Mouse (Mus musculus): ENCODE results near the gene Polr3gl. TPM values are rescaled to one million over a fixed set of nuclear protein-coding genes. Genes with fewer than 3 reads are reported as not detected.
A peak's percentile ranks its signal among the peaks of the same experiment; 100 is the strongest.

Gene Polr3gl
- polyA plus RNA-seq, 1 experiment from 2014 or later: 42.8 TPM

GRCm38 (mm10) chr3:96548824-96549223, 45.2 kb downstream of the Polr3gl start:
- no peaks in the 10 kb centered on the region for H3K9me3 ChIP-seq
- ATAC-seq (ENCODE audit: low read depth): no peak
- no peak overlapping the region for H3K4me3 ChIP-seq
- H3K9ac ChIP-seq: no peak overlapping the region
- H3K4me1 ChIP-seq (replicated peaks): peaks cover 4% of the 10 kb centered on the region
- no peaks in the 10 kb centered on the region for H3K36me3 ChIP-seq
- H3K27ac ChIP-seq (replicated peaks): no peak overlapping the region
- H3K4me2 ChIP-seq: no peak overlapping the region
- 0 out of 2 replicates have a peak, but pooled peaks cover 7% of the 10 kb centered on the region for H3K27me3 ChIP-seq
- WGBS: 89% methylated on average over 7 of the region's 7 CpGs

- WGBS: 6% methylated on average over 14 of the region's 14 CpGs
- peak overlapping the region; percentile 36; the same call in 1 of the 2 replicates for H3K4me2 ChIP-seq
- ATAC-seq (ENCODE audit: low read depth): 0 out of 2 replicates have a peak, but pooled peaks have one; percentile 40
- no peak overlapping the region for H3K9ac ChIP-seq
- no peaks in the 10 kb centered on the region for H3K9me3 ChIP-seq
- no peaks in the 10 kb centered on the region for H3K36me3 ChIP-seq
- H3K27me3 ChIP-seq: 0 out of 2 replicates have a peak, but pooled peaks cover 7% of the 10 kb centered on the region
- H3K27ac ChIP-seq (replicated peaks): no peak overlapping the region
- no peak overlapping the region for H3K4me3 ChIP-seq
- peaks cover 4% of the 10 kb centered on the region for H3K4me1 ChIP-seq (replicated peaks)
Measured at GRCm38 (mm10) chr3:96547389-96547960, 46.5 kb downstream of the Polr3gl start.

- H3K4me2 ChIP-seq: 0 out of 2 replicates have a peak overlapping the region, but pooled peaks have one; percentile 18
- 0 out of 2 replicates have a peak, but pooled peaks cover 7% of the 10 kb centered on the region for H3K27me3 ChIP-seq
- no peak overlapping the region for H3K27ac ChIP-seq (replicated peaks)
- H3K4me1 ChIP-seq (replicated peaks): peaks cover 4% of the 10 kb centered on the region
- no peaks in the 10 kb centered on the region for H3K9me3 ChIP-seq
- no peak overlapping the region for H3K9ac ChIP-seq
- 37% methylated on average over 4 of the region's 4 CpGs for WGBS
- H3K4me3 ChIP-seq: no peak overlapping the region
- ATAC-seq (ENCODE audit: low read depth): 0 out of 2 replicates have a peak, but pooled peaks have one; percentile 51
- no peaks in the 10 kb centered on the region for H3K36me3 ChIP-seq
Measured at GRCm38 (mm10) chr3:96546880-96547279, 47.1 kb downstream of the Polr3gl start.

GRCm38 (mm10) chr3:96545565-96545964, 48.4 kb downstream of the Polr3gl start:
- Histone ChIP-seq H3K4me2 (no peak overlapping the region), H3K27ac (replicated peaks) (no peak overlapping the region), H3K9me3 (no peaks in the 10 kb centered on the region), H3K27me3 (0 out of 2 replicates have a peak, but pooled peaks cover 7% of the 10 kb centered on the region), H3K4me1 (replicated peaks) (peaks cover 4% of the 10 kb centered on the region), H3K36me3 (no peaks in the 10 kb centered on the region), H3K9ac (no peak overlapping the region), H3K4me3 (no peak overlapping the region)
- ATAC-seq (ENCODE audit: low read depth): no peak
- 38% methylated on average over 1 of the region's 1 CpGs for WGBS

- Histone ChIP-seq H3K9ac (no peak overlapping the region), H3K27me3 (0 out of 2 replicates have a peak, but pooled peaks cover 7% of the 10 kb centered on the region), H3K4me2 (no peak overlapping the region), H3K4me1 (replicated peaks) (peaks cover 4% of the 10 kb centered on the region), H3K27ac (replicated peaks) (no peak overlapping the region), H3K9me3 (no peaks in the 10 kb centered on the region), H3K36me3 (no peaks in the 10 kb centered on the region), H3K4me3 (no peak overlapping the region)
- WGBS: 84% methylated on average over 11 of the region's 11 CpGs
- ATAC-seq (ENCODE audit: low read depth): no peak
Measured at GRCm38 (mm10) chr3:96543345-96543744, 50.6 kb downstream of the Polr3gl start.

GRCm38 (mm10) chr3:96542554-96542953, 51.4 kb downstream of the Polr3gl start:
- Histone ChIP-seq H3K9me3 (no peaks in the 10 kb centered on the region), H3K27ac (replicated peaks) (no peak overlapping the region), H3K4me1 (replicated peaks) (peaks cover 1% of the 10 kb centered on the region), H3K4me3 (no peak overlapping the region), H3K27me3 (0 out of 2 replicates have a peak, but pooled peaks cover 7% of the 10 kb centered on the region), H3K36me3 (no peaks in the 10 kb centered on the region), H3K4me2 (no peak overlapping the region), H3K9ac (no peak overlapping the region)
- 84% methylated on average over 8 of the region's 8 CpGs for WGBS
- ATAC-seq (ENCODE audit: low read depth): no peak

GRCm38 (mm10) chr3:96541328-96542078, 52.5 kb downstream of the Polr3gl start:
- Histone ChIP-seq H3K27me3 (0 out of 2 replicates have a peak, but pooled peaks cover 7% of the 10 kb centered on the region), H3K27ac (replicated peaks) (no peak overlapping the region), H3K36me3 (no peaks in the 10 kb centered on the region), H3K9ac (no peak overlapping the region), H3K4me2 (no peak overlapping the region), H3K4me1 (replicated peaks) (no peaks in the 10 kb centered on the region), H3K4me3 (no peak overlapping the region), H3K9me3 (no peaks in the 10 kb centered on the region)
- WGBS: 25% methylated on average over 14 of the region's 14 CpGs
- peak; percentile 32; the same call in 1 of the 2 replicates for ATAC-seq (ENCODE audit: low read depth)

- H3K36me3 ChIP-seq: no peaks in the 10 kb centered on the region
- ATAC-seq (ENCODE audit: low read depth): no peak
- 0 out of 2 replicates have a peak overlapping the region, but pooled peaks have one; percentile 17 for H3K9ac ChIP-seq
- H3K4me1 ChIP-seq (replicated peaks): no peaks in the 10 kb centered on the region
- H3K27me3 ChIP-seq: no peaks in the 10 kb centered on the region
- no peak overlapping the region for H3K4me3 ChIP-seq
- no peak overlapping the region for H3K27ac ChIP-seq (replicated peaks)
- H3K9me3 ChIP-seq: no peaks in the 10 kb centered on the region
- 27% methylated on average over 6 of the region's 6 CpGs for WGBS
- no peak overlapping the region for H3K4me2 ChIP-seq
Measured at GRCm38 (mm10) chr3:96540740-96541139, 53.2 kb downstream of the Polr3gl start.

- H3K9me3 ChIP-seq: no peaks in the 10 kb centered on the region
- no peaks in the 10 kb centered on the region for H3K4me1 ChIP-seq (replicated peaks)
- H3K27me3 ChIP-seq: no peaks in the 10 kb centered on the region
- no peak overlapping the region for H3K4me3 ChIP-seq
- no peak overlapping the region for H3K9ac ChIP-seq
- no peak overlapping the region for H3K4me2 ChIP-seq
- ATAC-seq (ENCODE audit: low read depth): no peak
- H3K27ac ChIP-seq (replicated peaks): no peak overlapping the region
- WGBS: 79% methylated on average over 2 of the region's 2 CpGs
- H3K36me3 ChIP-seq: no peaks in the 10 kb centered on the region
Measured at GRCm38 (mm10) chr3:96539316-96539715, 54.7 kb downstream of the Polr3gl start.

GRCm38 (mm10) chr3:96534300-96534699, 59.7 kb downstream of the Polr3gl start:
- no peak overlapping the region for H3K27ac ChIP-seq (replicated peaks)
- peaks cover 9% of the 10 kb centered on the region; the same call in 1 of the 2 replicates for H3K27me3 ChIP-seq
- H3K9ac ChIP-seq: no peak overlapping the region
- no peaks in the 10 kb centered on the region for H3K36me3 ChIP-seq
- H3K9me3 ChIP-seq: no peaks in the 10 kb centered on the region
- 62% methylated on average over 2 of the region's 2 CpGs for WGBS
- no peak for ATAC-seq (ENCODE audit: low read depth)
- H3K4me1 ChIP-seq (replicated peaks): no peaks in the 10 kb centered on the region
- H3K4me2 ChIP-seq: no peak overlapping the region
- no peak overlapping the region for H3K4me3 ChIP-seq

GRCm38 (mm10) chr3:96532050-96532449, 61.9 kb downstream of the Polr3gl start:
- WGBS: 68% methylated on average over 7 of the region's 7 CpGs
- Histone ChIP-seq H3K27me3 (peaks cover 32% of the 10 kb centered on the region), H3K4me2 (no peak overlapping the region), H3K9me3 (no peaks in the 10 kb centered on the region), H3K9ac (no peak overlapping the region), H3K4me1 (replicated peaks) (peaks cover 8% of the 10 kb centered on the region), H3K4me3 (no peak overlapping the region), H3K27ac (replicated peaks) (no peak overlapping the region), H3K36me3 (no peaks in the 10 kb centered on the region)
- no peak for ATAC-seq (ENCODE audit: low read depth)

- Histone ChIP-seq H3K9me3 (no peaks in the 10 kb centered on the region), H3K27ac (replicated peaks) (no peak overlapping the region), H3K4me2 (no peak overlapping the region), H3K4me1 (replicated peaks) (peaks cover 12% of the 10 kb centered on the region), H3K4me3 (no peak overlapping the region), H3K27me3 (peaks cover 50% of the 10 kb centered on the region), H3K9ac (no peak overlapping the region), H3K36me3 (no peaks in the 10 kb centered on the region)
- no peak for ATAC-seq (ENCODE audit: low read depth)
- WGBS: 56% methylated on average over 9 of the region's 9 CpGs
Measured at GRCm38 (mm10) chr3:96528506-96528905, 65.5 kb downstream of the Polr3gl start.

All from neural tube, embryonic 13.5 days (tissue).